Mouse (Mus musculus): ENCODE measurements around the gene Rbfox3. TPM values are rescaled to one million over a fixed set of nuclear protein-coding genes. Genes with fewer than 3 reads are reported as not detected.

Rbfox3 gene
- total RNA-seq, 2 experiments from 2014 or later = 350 to 371 TPM

DNA sequence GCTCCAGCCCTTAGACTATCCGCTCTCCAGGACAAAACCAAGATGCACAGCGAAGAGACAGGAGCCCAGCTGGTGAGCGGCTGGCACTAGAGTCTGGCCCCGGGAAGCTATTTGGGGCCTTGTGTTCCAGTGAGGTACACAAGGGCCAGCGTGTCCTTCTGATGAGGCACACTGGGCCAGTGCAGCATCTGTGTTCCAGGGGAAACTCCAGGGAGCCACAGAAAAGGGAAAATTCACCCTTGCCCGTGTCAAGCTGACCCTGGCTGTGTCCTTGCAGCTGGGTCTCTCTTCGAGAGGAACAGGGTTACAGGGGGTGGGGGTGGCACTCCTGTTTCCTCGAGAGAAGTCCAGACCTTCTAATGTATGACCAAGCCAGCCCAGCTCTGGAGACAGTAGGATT lies 25.8 kb downstream of the Rbfox3 start:
- intact Hi-C loops (cut with DNase I) = no loop called here
- no peak for DNase-seq (ENCODE audit: low spot score in 2 of 2)

DNA sequence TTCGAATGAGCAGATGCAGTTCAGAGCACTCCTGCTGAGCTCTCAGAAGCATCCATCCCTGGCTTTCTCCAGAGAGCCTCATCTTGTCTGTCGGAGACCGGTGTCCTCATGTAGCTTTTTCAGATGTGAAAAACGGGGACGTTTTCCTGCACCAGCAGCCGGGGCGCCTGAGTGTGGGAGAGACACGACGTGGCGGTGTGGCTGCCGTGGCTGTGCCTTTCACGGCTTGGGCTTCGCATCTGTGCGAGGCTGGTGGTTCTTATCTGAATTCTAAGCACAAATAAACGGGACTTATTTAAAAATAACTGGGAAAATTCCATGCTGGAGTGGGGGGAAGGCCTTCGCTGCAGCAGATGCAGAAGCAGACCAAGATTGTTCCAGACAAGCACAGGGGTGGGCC lies 26.3 kb downstream of the Rbfox3 start:
- DNase-seq (ENCODE audit: low spot score in 2 of 2) = peak; percentile 72 to 74
- intact Hi-C loops (cut with DNase I) = no loop called here

DNA sequence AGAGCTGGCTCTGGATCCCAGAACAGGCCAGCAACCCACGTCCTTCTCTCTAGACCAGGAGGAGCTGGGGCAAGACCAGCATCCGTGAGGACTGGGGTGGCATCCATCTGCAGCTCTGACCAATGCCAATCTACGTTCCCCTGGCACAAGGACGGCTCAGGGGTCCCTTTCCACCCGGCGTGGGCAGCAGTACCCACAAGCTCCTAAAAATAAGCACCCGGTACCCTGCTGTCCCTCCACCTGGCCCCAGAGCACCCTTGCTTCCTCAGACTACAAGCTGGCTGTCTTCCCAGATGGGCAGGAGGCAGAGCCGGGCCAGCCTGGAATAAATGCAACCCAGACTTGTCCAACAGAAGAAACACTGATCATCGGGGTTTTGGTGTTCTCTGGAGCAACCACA lies 28.3 kb downstream of the Rbfox3 start:
- intact Hi-C loops (cut with DNase I) = no loop called here
- DNase-seq (ENCODE audit: low spot score in 2 of 2) = no peak

DNA sequence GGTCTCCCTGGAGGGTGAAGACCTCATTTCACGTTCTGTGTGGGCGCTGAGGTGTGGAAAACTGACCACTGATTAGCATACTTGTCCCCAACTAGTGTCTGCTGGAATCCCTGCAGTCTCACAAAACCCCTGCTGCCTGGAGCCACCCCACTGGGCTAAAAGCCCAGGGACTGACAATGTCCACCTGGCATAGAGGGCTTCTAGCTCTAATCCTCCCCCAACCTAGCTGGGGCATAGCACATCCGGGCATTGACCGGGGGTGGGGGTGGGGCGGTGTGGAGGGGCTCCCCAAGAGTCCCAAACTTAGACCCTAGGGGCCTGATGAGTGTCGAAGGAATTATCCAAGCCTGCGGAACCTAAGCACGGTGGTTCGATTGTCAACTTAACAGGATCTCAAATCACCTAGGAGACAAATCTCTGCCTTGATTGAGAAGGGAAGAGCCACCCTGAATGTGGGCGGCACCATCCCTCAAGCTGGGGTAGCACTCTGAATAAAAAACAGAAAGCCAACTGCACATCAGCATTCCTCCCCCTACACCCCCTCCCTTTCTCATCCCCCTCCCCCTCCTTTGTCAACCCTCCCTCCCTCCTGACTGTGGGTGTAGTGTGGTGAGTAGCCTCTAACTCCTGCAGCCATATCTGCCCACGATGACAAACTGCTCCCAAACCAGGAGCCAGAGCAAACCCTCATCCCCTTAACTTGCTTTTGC lies 29.5 kb downstream of the Rbfox3 start:
- intact Hi-C loops (cut with DNase I) = no loop called here
- no peak for DNase-seq (ENCODE audit: low spot score in 2 of 2)

DNA sequence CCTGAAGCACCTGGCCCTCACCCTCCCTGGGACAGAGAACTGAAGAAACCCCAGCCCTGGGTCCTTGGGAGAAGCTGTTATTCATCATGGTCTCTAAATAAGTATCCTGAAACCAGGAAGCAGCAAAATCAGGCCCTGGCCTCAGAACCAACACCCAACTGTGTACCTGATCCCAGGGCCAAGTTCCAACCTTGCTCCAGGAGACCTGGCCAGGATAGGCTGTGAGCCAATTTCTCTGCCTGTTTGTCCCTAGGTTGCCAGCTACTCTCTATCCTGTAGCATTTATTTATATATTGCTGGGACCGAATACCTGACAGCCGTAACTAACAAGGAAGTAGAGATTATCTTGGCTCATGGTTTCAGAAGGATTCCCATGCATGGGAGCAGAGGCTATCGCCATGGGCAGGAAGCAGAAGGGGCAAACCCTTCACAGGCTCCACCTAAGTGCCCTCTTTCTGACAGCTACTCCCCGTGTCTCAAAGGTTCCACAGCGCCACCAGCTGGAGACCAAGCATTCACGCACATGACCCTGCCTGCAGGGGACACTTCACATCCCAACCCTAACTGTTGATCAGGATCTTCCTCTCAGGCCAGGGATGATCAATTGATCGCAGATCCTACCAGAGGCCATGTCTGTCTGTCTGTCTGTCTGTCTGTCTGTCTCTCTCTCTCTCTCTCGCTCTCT lies 31.8 kb downstream of the Rbfox3 start:
- intact Hi-C loops (cut with DNase I) = no loop called here

DNA sequence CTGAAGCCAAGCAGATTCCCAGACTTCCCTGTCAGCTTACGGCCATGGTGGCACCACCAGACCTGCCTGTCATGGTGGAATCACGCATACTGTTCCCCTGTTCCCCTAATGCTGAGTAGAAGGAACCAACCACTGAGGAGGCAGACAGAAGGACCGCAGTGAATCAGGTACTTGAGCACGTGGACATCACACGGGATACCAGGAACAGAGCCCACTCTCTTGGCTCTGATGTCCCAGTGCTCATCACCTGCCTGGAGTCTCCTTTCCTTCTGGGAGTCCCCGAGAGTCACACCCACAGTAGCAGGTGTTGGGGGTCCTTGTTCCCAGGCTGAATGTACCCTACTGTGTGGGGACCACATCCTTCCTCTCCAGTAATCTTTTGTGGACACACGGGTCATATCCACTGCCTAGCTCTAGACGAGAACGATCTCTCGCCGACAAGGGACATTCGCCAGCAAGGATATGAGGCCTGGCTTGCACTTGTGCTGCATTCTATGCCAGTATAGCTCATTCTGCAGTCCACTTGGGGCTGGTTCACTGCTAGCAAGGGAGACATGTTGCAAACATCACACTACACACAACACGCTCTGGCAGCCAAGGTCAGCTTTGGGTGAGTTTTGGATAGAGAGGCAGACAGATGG lies 32.7 kb downstream of the Rbfox3 start:
- intact Hi-C loops (cut with DNase I) = no loop called here
- no peak for DNase-seq (ENCODE audit: low spot score in 2 of 2)

More for the DNA sequence above, 31.8 kb downstream of the Rbfox3 start:
- DNase-seq (ENCODE audit: low spot score in 2 of 2) = no peak

DNA sequence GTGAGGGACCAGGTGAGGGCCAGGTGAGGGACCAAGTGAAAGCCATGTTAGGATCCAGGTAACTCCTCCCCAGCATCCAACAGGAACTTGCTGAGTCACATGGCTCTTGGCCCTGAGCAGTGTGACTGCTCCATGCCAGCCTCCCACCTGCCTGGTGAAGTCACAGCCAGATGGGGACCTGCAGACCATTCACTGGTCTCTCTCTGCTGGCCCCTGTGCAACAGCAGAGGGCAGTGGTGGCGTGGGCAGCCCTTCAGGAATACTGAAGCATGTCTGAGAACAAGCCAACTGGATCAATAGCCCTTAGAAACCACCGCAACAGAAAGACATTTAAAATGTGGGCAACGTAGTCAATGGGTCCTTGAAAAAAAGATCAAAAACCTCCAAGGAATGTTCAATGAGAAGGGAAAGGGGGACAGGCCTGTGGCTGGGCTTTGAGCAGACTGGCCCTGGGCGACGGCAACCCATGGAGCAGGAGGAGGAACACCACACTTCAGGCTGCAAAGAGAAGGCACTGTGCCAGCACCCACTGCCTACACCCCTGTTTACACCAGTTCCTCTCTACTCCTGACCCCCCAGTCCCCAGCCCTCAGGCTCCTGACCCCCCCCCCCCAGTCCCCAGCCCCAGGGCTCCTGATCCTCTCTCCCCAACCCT lies 36.0 kb downstream of the Rbfox3 start:
- intact Hi-C loops (cut with DNase I) = no loop called here
- no peak for DNase-seq (ENCODE audit: low spot score in 2 of 2)

DNA sequence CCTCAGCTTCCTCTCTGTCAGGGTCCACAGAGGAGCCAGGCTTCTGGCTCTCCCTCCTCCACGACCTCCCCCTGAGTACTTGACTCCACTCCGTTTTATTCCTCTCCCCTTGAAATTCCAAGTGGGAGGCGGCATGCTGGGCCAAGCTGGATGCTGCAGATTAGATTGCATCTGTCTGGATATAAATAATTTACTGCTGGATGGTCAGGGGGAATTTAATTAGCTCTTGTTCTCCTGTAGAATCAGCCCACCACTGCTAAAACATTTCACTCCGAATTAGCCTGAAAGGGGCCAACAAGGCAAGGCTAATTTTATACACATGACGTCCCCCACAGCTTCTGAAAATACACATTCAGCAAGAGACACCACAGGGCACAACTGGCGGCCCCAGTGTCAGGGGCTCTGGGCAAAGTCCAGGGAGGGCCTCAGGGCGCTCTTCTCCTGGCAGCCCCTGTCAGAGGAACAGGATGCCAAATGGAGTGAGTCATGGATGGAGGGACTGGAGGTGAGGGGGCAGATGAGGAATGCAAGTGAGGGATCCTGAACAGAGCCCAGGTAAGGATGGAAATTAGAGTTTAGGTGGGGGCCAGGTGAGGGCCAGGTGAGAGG lies 36.8 kb downstream of the Rbfox3 start:
- no peak for DNase-seq (ENCODE audit: low spot score in 2 of 2)
- intact Hi-C loops (cut with DNase I) = no loop called here

DNA sequence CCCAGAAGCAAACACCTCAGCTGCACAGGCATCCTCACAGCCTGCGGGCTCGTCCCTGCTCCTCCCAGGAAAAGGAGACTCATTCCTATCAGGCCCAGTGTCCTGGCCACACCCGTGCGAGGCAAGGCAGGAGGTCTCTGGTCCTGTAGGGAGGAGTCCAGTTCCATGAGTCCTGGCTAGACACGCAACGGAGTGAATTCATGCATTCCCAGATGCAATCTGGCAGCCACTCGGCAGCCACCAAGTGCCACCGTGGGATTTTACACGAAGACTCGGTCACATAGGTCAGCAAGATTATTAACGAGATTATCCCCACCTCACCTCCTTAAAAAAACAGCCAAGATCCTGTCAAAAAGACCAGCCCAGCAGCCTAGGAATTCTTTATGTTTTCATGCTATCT lies 37.4 kb downstream of the Rbfox3 start:
- no peak for DNase-seq (ENCODE audit: low spot score in 2 of 2)
- intact Hi-C loops (cut with DNase I) = no loop called here

DNA sequence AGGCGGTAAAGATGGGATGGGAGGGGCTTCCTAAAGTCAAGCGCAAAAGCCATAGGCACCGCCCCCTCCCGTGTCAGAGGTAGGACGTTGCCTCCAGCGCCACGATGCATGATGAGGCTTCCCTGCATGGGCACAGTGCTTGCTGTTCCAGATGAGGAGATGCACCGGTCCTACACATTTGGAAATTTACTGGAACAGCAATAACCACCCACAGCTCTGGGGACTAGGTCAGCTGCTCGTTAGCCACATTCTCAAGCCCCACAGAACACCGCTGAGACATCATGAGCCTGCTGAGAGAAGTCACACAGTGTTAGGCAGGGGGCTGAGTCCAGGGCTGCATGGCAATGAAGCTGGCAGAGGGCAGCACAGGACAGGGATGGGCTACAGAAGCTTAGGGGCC lies 39.9 kb downstream of the Rbfox3 start:
- intact Hi-C loops (cut with DNase I) = no loop called here
- no peak for DNase-seq (ENCODE audit: low spot score in 2 of 2)

DNA sequence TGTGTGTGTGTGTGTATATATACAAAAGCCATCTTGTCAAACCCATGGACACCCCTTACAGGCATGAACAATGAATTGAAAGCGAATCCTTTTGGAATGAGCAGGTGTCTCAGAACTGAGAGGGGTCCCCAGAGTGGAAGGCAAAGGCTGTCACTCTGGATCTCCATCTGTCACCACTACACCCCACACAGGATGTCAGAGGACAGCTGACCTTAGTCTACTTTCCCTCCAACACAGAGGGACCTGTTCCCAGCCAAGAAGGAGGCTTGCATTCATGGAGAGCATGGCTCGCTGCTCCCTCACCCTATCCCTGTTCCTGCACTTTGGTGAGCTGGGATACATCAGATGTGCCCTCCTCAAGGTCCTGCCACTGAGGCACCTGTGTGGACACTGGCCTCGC lies 48.0 kb downstream of the Rbfox3 start:
- intact Hi-C loops (cut with DNase I) = loop anchor here (5.0 kb wide), 1 partner anchor 44 kb away; no protein-coding TSS in a partner anchor
- no peak for DNase-seq (ENCODE audit: low spot score in 2 of 2)

DNA sequence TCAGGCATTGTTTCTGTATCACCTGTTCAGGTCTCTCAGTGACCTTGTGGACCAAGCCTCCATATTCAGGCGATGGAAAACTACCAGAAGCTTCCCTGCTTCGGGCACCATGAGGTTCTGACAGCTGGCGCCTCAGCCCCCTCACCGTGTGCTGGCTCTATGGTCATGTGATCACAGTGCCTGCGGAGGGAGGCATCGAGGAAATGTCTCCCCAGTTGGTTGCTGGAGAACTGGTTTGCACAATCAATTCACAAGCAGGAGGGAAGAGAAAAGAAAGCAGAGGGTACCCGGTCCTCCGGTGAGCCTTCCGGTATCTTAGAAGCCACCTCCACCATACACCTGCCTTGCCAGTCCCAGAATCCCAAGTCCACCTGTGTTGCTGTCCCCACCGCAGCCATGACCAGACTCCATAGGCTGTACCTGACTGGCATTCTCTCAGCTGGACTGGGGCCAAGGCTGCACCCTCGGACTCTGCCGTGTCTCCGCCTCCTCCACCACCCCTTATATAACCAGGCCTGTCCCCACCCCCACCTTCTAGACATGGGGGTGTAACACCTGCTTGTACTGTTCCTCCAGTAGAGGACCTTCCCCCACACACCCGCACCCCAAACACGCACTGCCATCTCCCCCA lies 49.5 kb downstream of the Rbfox3 start:
- peak; percentile 82 to 84 for DNase-seq (ENCODE audit: low spot score in 2 of 2)
- intact Hi-C loops (cut with DNase I) = loop anchor here (5.0 kb wide), 1 partner anchor 45 kb away; no protein-coding TSS in a partner anchor

DNA sequence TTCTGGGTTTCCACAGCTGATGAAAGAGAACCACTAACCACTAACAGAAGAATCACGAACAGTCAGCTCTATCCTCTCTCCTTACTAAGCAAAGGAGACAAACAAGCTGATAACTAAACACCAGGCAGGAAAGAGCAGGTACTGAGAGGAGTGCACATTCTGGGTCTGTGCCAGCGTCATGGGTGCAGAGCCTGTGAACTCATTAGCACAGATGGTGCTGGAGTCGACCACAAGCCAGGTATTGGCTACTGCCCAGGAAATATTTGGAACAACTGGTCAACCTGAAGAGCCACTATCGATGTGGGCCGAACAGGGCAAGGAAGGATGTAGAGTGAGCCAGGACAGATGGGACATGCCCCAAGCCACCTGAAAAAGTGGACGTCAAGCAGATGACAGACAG lies 50.2 kb downstream of the Rbfox3 start:
- DNase-seq (ENCODE audit: low spot score in 2 of 2) = no peak
- intact Hi-C loops (cut with DNase I) = loop anchor here (5.0 kb wide), 1 partner anchor 46 kb away; no protein-coding TSS in a partner anchor

DNA sequence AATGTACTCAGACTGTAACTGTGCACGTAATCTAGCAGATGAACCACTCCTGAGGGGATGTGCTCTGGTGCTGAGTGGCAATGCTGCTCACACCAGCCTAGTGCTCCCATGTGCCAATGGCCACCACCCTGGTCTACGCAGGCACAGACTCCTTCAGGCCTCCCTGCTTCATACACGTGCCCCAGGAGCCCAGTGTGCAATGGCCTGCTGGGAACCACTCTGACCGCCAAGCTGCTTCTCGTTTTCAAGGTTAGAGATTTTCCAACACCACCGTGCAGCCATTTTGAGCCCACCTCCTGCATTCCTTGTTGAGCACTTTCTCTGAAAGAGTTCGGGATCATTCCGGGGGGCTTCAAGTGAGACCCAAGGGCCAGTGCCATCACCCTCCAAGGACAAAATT lies 50.6 kb downstream of the Rbfox3 start:
- intact Hi-C loops (cut with DNase I) = loop anchor here (5.0 kb wide), 1 partner anchor 46 kb away; no protein-coding TSS in a partner anchor

DNA sequence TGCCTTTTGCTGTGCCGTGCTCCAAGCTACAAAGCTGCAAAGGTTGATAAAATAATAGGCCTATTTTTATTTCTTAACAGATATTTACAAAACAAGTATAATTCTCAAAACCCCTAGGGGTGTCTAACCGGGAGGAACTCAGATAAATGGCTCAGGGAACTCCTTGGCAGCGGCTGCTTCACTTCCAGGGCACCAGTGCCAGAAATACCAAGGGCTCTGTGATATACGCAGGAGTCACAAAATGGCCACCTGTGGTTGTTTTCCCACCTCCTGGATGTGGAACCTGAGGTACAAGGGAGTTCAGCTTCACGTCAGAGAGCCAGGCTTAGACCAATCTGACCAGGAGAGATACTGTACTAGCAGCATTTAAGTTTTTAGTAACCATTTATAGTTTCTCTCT lies 51.6 kb downstream of the Rbfox3 start:
- intact Hi-C loops (cut with DNase I) = loop anchor here (5.0 kb wide), 2 partner anchors 47 to 68 kb away; no protein-coding TSS in a partner anchor
- no peak for DNase-seq (ENCODE audit: low spot score in 2 of 2)

More for the DNA sequence above, 50.6 kb downstream of the Rbfox3 start:
- DNase-seq (ENCODE audit: low spot score in 2 of 2) = no peak

DNA sequence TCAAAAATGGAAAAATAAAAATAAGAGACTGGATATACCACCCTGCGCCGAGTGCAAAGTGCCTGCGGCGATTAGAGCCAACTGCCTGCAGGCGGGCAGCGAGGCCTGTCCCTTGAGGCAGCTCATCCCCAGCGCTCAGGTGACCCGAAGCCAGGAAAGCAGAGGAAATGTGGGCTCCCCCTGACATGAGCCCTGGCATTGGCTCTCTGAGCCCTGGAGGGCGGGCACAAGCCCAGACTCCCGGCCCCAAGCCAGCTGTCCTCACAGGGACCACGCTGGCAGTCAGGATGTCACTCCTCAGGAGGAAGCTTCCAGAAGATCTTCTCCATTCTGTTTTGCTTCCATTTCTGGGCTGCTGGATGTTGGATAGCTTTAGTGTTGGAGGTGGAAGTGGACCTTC lies 53.1 kb downstream of the Rbfox3 start:
- intact Hi-C loops (cut with DNase I) = loop anchor here (5.0 kb wide), 1 partner anchor 66 kb away; no protein-coding TSS in a partner anchor

DNA sequence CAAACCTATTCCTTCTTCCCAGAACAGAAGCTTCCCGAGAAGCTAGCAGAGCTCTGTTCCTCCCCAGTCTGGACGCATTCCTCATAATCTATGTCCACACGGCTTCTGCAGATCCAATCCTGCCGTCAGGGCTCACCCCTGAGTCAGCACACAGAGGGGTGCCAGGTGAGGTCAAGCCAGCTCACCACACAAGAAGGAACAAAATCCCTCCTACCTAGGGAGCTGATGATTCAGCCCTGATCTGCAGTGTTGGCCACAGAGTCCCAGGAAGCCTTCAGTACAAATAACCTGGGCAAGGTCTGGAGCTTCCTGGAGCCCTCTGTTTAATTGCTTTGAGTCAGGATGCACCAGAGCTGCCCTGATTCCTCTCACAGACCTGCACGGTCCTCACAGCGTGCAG lies 60.0 kb downstream of the Rbfox3 start:
- intact Hi-C loops (cut with DNase I) = no loop called here

More for the DNA sequence above, 53.1 kb downstream of the Rbfox3 start:
- no peak for DNase-seq (ENCODE audit: low spot score in 2 of 2)

DNA sequence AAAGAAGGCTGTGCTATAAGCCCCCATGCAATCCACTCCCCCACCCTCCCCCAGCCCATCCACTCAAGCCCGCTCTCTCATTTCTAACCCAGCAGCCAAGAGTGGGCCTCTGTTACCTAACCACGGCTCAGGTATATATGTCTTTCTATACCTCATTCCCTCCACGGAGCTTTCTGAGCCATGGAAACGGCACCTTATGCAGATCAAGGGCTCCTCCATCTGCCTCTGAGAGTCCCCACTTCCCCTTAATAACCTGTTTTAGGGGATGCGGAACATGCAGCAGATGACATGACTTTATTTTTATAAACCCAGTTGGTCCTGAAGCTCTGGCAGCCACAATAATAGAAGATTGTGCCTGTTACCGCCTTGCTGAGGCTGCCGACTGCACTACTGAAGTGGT lies 63.4 kb downstream of the Rbfox3 start:
- no peak for DNase-seq (ENCODE audit: low spot score in 2 of 2)
- intact Hi-C loops (cut with DNase I) = no loop called here

More for the DNA sequence above, 60.0 kb downstream of the Rbfox3 start:
- DNase-seq (ENCODE audit: low spot score in 2 of 2) = no peak

DNA sequence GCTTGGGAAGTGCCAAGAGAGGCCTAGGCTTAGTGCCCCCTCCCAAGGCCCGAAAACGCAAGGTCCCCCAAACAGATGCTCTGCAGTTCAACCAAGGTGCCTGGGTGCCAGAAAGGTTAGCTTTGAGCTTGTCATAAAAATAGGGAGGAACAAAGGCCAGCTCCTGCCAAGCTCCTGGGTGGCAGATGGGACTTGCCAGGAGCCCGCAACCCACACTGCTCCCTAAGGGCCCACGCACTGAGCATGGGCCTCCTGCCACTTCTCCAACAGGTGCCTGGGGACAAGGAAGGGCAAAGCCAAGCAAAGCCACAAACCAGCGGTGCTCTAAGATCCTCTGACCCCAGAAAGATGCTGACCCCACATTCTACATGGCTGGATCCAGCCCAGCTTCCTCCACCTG lies 70.4 kb downstream of the Rbfox3 start:
- no peak for DNase-seq (ENCODE audit: low spot score in 2 of 2)
- intact Hi-C loops (cut with DNase I) = no loop called here
